Mouse (Mus musculus) left cerebral cortex, adult 18-20 months (tissue): ENCODE data around the gene Crybb1. TPM values are rescaled to one million over a fixed set of nuclear protein-coding genes. Genes with fewer than 3 reads are reported as not detected.

Source experiments
- DNase-seq, 2 experiments: peaks; one replicate each; pipeline ENCODE4 v3.0.0; 2021 to 2022; ENCODE audit warnings: low spot score in 2 of 2, mixed read lengths in 1 of 2
- total RNA-seq, 2 experiments: library from RNA; stranded (reverse); gene quantifications; 2 replicates each; pipeline ENCODE4 v1.2.3; 2021

Gene Crybb1
- total RNA-seq, 2 experiments from 2014 or later, result 5.9 to 8.5 TPM

DNA sequence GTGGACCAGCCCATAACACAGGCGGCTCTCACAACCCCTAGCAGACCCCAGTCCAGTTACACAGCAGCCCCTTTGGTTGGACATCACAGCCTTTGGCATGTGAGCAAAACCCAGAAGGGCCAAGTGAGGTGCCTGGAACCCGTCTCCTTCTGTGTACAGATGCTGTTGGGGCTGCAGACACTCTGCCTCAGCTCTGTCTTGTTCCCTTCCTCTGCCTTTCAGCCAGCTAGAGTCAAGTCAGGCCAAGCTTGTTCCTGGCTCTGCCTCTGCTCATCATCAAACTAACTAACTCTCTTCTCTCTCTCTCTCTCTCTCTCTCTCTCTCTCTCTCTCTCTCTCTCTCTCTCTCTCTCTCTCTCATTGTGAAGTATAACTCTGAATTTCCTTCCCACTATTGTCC is 19.0 kb upstream of the Crybb1 start:
- DNase-seq, result no peak

- no peak for DNase-seq
Measured at GRCm38 (mm10) chr5:112237439-112237838, 18.2 kb upstream of the Crybb1 start.

DNA sequence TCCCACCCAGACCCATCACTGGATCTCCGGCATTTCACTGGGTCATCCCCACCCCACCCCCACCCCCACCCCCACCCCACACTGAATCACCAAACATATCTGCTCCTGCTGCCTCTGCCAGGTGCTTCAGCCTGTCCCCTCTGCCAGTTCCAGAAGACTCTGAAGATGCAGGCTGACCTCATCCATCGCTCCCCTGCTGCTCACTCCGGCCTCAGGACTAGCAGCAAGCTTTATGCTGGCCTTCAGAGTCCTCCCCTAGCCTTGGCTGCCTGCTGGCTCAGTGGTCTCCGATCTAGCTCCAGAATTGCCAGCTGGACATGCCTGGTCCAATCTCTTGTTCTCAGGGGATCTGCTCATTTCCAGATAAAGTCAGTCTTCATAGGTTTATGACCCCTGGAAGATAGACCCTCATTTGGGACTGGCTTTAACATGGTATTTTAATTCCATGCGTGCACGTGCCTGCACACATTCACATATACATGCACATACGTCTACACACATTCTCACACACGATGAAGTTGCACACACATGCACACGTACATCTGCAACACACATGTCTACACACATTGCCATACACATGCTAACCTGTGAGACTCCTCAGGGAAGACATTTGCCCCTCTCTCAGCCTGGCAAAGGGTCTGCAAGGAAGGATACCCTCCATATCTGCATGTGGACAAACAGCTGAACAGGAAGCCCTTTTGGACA is 17.6 kb upstream of the Crybb1 start:
- no peak for DNase-seq

DNA sequence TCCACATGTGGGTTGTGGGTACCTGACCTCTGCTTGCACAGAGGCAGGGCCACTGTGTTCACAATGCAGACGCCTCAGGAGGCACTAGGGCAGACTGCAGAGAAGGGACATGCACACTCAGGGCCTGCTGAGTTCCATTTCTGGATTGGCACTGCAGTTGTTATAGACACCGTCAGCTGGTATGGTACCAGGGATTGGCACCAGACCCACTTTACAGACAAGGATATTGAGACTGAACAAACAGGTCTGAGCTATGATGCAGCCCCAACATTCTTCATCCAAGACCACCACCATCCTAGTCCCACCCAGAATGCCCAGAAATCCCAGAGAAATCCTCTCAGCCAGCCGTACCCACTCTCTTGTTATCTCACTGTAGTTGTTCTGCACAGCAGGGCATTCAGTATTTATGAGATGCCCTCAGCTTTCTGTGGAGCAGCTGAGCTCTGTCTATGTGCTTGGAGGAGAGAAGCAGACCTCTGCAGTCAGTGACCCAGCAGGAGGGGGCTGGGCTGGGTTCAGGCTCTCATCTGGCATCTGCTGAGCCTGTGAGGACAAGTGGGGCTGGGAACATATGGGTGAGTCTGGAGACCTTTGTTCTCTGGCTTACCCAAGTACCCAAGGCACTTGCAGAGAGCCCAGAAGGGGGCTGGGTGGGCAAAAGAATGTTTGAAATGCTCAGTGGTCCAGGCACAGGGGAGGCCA is 16.7 kb upstream of the Crybb1 start:
- DNase-seq, result no peak

- peak; percentile 89 to 93 for DNase-seq
Measured at GRCm38 (mm10) chr5:112240761-112241160, 14.9 kb upstream of the Crybb1 start.

- DNase-seq, result no peak
Measured at GRCm38 (mm10) chr5:112241849-112242248, 13.8 kb upstream of the Crybb1 start.

- DNase-seq, result no peak
Measured at GRCm38 (mm10) chr5:112242361-112242778, 13.2 kb upstream of the Crybb1 start.

GRCm38 (mm10) chr5:112243041-112243440 is 12.6 kb upstream of the Crybb1 start:
- DNase-seq, result no peak

GRCm38 (mm10) chr5:112243539-112244274 is 11.9 kb upstream of the Crybb1 start:
- DNase-seq, result no peak

- no peak for DNase-seq
Measured at GRCm38 (mm10) chr5:112244275-112244562, 11.4 kb upstream of the Crybb1 start.

- no peak for DNase-seq
Measured at GRCm38 (mm10) chr5:112244890-112245615, 10.6 kb upstream of the Crybb1 start.

GRCm38 (mm10) chr5:112247399-112247798 is 8.2 kb upstream of the Crybb1 start:
- no peak for DNase-seq

GRCm38 (mm10) chr5:112249106-112249505 is 6.5 kb upstream of the Crybb1 start:
- no peak for DNase-seq

DNA sequence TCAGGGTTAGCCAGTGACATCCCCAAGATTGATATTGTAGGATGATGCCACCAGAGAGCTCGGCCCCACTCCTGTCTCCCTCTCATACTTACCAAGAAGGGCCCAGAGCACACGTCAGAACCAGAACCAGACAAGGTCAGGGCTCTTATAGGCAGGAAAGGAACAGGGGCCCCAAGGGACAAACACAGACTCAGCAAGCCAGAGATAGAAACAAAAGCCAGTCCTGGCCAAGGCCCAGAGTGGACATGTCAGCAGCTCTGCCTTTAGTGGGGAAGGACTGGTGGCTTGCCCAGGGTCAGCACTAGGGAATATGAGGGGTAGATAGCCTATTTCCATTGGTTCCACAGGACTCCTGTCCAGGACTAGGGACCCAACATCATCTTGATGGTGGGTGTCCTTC is 3.2 kb upstream of the Crybb1 start, which contains the start of gene Cryba4:
Cryba4 (minus strand) TSS at position 119 of the 400 bp plus-strand sequence.
- DNase-seq, result no peak

DNA sequence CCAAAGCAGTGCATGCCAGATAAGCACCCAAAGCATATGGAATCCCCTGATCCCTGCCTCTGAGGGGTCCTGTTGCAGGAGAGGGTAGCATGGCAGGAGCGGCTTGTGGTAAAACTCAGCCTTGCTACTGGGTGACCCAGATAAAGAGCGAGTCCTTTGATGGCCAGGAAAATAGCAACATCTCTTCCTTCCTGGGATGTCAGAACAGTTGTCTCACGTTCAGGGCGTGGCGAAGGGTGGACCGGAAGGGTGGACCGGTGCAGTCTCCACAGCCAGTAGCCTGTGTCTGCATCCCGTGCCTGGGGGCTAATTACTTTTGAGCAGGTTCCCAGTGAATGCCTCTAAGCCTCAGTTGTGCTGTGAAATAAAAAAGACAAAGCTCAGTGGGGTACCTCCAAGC is 2.4 kb upstream of the Crybb1 start:
- DNase-seq, result no peak

DNA sequence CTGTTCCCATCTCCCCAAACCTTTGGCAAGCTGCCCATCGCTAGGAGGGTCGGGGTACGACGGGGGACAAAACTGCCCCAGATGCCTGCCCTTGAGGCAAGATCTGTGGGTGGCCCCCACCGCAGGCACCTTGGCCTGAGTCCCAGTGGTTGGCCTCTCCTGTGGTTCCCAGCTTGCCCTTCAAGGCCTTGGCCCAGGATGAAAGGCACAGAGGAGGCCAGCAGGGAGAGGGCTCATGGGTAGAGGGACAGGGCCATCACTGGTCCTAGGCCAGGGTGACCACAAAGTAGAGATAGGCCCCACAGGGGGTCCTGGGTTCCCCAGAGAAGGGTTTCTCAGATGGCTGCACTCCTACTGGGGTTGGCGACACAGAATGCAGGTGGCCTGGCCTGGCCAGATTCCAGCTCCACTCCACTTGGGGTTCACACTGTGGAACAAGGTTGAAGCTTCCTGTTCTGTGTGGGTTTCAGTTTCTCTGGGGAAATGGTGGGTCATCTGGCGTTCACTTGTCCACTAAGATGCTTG is 1.3 kb upstream of the Crybb1 start:
- peak; percentile 42 to 48 for DNase-seq

DNA sequence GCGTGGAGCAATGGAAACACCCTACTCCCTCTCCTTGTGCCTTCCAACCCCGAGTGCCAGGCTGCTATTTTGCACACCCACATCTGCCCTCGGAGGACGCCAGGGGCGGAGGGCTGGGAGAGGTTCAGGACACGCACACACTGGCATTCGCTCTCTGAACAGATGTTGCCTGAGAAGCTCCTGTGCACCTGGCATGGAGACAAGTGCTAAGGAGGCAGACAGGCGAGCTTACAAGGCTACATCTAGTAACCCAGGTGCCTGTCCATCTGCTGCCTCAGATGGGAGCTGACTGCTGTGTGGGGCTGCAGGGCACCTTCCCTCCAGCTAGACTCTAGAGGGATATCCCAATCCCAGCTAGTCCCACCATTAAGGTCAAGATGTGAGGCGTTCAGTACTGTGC is 842 bp downstream of the Crybb1 start:
- no peak for DNase-seq

GRCm38 (mm10) chr5:112257896-112258295 is 2.3 kb downstream of the Crybb1 start:
- no peak for DNase-seq

- no peak for DNase-seq
Measured at GRCm38 (mm10) chr5:112259862-112260650, 4.4 kb downstream of the Crybb1 start.

DNA sequence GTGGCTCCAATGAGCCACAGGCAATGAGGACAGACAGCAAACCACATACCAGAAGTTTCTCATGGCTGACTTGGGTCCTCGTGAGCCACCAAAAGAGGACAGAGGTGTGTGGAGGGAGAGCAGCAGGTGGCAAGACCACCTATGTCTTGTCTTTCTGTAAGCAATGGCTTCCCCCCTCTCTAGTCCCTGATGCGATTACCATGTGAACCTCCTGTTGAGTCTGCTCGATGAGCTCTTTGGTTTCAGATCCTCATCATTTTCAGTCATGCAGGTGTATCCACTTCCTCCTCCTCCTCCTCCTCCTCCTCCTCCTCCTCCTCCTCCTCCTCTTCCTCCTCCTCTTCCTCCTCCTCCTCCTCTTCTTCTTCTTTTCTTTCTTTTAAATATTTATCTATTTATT is 5.2 kb downstream of the Crybb1 start:
- no peak for DNase-seq
